Mouse (Mus musculus): ENCODE results near the gene Rpap2. TPM values are rescaled to one million over a fixed set of nuclear protein-coding genes. Genes with fewer than 3 reads are reported as not detected.

Gene Rpap2
- total RNA-seq, 2 experiments from 2014 or later: 17.5 to 46.2 TPM

GRCm38 (mm10) chr5:107681300-107681699 lies 84.1 kb downstream of the Rpap2 start:
- ATAC-seq (replicated peaks; ENCODE audit: low FRiP score, poor library complexity, severe bottlenecking): no peak

DNA sequence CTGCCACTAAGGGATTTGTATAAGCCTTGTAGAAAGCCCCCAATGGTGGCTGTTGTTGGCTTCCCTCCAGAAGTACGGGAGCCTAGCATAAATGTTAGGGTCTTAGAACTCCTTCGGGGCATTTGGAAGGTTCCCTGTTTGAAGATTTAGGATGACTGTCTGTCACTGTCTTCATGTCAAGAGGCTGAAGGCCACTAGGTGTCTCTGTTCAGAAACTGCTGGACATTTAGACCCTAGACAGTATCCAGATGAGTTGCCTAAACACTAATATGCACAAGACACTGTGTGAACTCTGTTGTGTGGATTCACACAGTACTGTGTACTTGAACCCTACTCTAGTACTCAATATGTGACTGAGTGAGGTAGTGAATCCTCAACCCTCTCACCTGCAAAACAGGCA lies 87.2 kb downstream of the Rpap2 start:
- ATAC-seq (replicated peaks; ENCODE audit: low FRiP score, poor library complexity, severe bottlenecking): no peak

GRCm38 (mm10) chr5:107687161-107687560 lies 90.0 kb downstream of the Rpap2 start:
- ATAC-seq (replicated peaks; ENCODE audit: low FRiP score, poor library complexity, severe bottlenecking): no peak

GRCm38 (mm10) chr5:107687592-107688498 lies 90.7 kb downstream of the Rpap2 start:
- peak; percentile 77 for ATAC-seq (replicated peaks; ENCODE audit: low FRiP score, poor library complexity, severe bottlenecking)

- ATAC-seq (replicated peaks; ENCODE audit: low FRiP score, poor library complexity, severe bottlenecking): no peak
Measured at GRCm38 (mm10) chr5:107688499-107688866, 91.3 kb downstream of the Rpap2 start.

DNA sequence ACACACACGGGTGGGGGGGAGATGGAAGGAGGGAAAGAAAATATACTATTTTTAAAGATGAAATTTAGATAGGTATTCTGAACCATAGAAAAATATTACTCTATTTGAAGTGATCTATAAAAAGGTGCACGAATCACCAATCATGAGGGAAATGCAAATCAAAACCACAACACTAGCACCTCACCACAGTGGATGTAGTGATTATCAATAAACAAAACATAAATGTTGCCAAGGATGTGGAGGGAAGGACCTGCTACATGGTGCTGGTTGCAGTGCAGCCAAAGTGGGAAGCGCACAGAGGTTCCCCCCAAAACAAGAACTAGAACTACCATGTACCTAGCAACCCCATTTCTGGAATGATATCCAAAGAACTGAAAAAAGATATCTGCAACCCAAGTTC lies 97.8 kb downstream of the Rpap2 start:
- no peak for ATAC-seq (replicated peaks; ENCODE audit: low FRiP score, poor library complexity, severe bottlenecking)

GRCm38 (mm10) chr5:107698888-107699287 lies 101.7 kb downstream of the Rpap2 start:
- ATAC-seq (replicated peaks; ENCODE audit: low FRiP score, poor library complexity, severe bottlenecking): no peak

- no peak for ATAC-seq (replicated peaks; ENCODE audit: low FRiP score, poor library complexity, severe bottlenecking)
Measured at GRCm38 (mm10) chr5:107700873-107701272, 103.7 kb downstream of the Rpap2 start.

GRCm38 (mm10) chr5:107701658-107702057 lies 104.5 kb downstream of the Rpap2 start:
- ATAC-seq (replicated peaks; ENCODE audit: low FRiP score, poor library complexity, severe bottlenecking): no peak

GRCm38 (mm10) chr5:107703207-107703763 lies 106.1 kb downstream of the Rpap2 start:
- no peak for ATAC-seq (replicated peaks; ENCODE audit: low FRiP score, poor library complexity, severe bottlenecking)

GRCm38 (mm10) chr5:107705756-107706155 lies 108.6 kb downstream of the Rpap2 start:
- ATAC-seq (replicated peaks; ENCODE audit: low FRiP score, poor library complexity, severe bottlenecking): no peak

DNA sequence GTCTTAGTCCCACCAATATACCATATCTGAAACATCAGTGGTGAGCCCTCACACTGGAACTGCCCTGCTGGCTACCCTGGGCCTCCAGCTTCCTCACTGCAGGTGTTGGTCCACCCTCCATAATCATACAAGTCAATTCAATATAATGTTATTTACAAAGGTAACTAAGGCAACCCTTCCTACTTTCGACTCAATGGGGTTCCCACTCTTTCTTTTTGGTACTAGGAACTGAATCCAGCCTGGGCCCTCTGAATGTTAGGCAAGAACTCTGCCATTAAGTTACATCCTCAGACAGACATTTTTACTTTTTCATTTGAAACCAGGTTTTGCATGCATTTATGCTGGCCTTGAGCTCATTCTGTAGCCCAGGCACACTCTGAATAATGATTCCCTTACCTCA lies 109.1 kb downstream of the Rpap2 start:
- ATAC-seq (replicated peaks; ENCODE audit: low FRiP score, poor library complexity, severe bottlenecking): no peak

DNA sequence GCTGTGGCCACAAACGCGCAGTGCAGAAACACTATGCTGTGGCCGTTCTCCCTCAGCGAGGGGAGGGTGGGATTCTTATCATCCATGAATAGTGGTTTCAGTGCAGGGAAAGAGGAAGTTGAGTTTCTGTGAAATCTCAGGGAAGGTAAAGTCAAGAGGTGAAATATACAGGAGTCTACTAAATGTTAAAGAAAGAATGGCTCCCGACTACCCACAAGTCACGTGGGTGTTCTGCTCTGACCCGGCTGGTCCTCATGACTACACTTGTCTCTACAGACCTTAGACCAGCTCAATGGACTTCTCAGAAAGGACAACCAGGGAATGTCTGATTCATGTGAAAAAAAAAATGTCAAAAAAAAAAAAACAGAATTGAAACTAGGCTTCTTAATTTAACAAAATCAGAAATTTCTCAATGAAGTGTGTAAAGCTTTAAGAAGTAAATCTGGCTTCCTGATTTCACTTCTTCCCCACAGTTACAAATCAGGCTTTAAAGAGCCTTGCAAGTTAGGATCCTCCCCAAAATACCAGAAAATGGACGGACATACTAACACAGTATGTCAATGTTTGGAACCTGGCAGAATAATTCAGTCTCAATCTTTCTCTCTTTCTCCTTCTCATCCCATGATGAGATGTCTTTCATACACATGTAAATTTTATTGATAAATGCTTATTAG lies 111.1 kb downstream of the Rpap2 start:
- no peak for ATAC-seq (replicated peaks; ENCODE audit: low FRiP score, poor library complexity, severe bottlenecking)

Other genes with a start within 250 kb of the Rpap2 start
- gene Ephx4, start 194.6 kb upstream of the Rpap2 start, total RNA-seq (2015; ENCODE audit: low replicate concordance): not detected in 2 replicates
- not detected in 2 replicates for gene Ephx4, start 194.6 kb upstream of the Rpap2 start, total RNA-seq (2017; ENCODE audit: low replicate concordance)
- gene Lpcat2b, start 165.8 kb upstream of the Rpap2 start, total RNA-seq (2015; ENCODE audit: low replicate concordance): not detected in 2 replicates
- not detected in 2 replicates for gene Lpcat2b, start 165.8 kb upstream of the Rpap2 start, total RNA-seq (2017; ENCODE audit: low replicate concordance)
- gene Btbd8, start 159.4 kb upstream of the Rpap2 start, total RNA-seq (2015; ENCODE audit: low replicate concordance): 1.9 and 3.1 TPM in 2 replicates
- 5.9 and 6.1 TPM in 2 replicates for gene Btbd8, start 159.4 kb upstream of the Rpap2 start, total RNA-seq (2017; ENCODE audit: low replicate concordance)
- gene Gm42669, start 89.8 kb upstream of the Rpap2 start, total RNA-seq (2015; ENCODE audit: low replicate concordance): 0.63 TPM in 1 of 2 replicates, not detected in the other
- gene Gm42669, start 89.8 kb upstream of the Rpap2 start, total RNA-seq (2017; ENCODE audit: low replicate concordance): 0.34 and 1.5 TPM in 2 replicates
- gene 1700028K03Rik, start 62.7 kb upstream of the Rpap2 start, total RNA-seq (2015; ENCODE audit: low replicate concordance): not detected in 2 replicates
- gene 1700028K03Rik, start 62.7 kb upstream of the Rpap2 start, total RNA-seq (2017; ENCODE audit: low replicate concordance): 0.17 TPM in 1 of 2 replicates, not detected in the other
- gene Glmn, start 515 bp downstream of the Rpap2 start, total RNA-seq (2015; ENCODE audit: low replicate concordance): 4.8 and 11.1 TPM in 2 replicates
- 14.5 and 16.0 TPM in 2 replicates for gene Glmn, start 515 bp downstream of the Rpap2 start, total RNA-seq (2017; ENCODE audit: low replicate concordance)
- 6.1 and 14.6 TPM in 2 replicates for gene Gfi1, start 128.7 kb downstream of the Rpap2 start, total RNA-seq (2015; ENCODE audit: low replicate concordance)
- gene Gfi1, start 128.7 kb downstream of the Rpap2 start, total RNA-seq (2017; ENCODE audit: low replicate concordance): 13.2 and 13.4 TPM in 2 replicates
- not detected in 2 replicates for gene Ube2d2b, start 232.7 kb downstream of the Rpap2 start, total RNA-seq (2015; ENCODE audit: low replicate concordance)
- gene Ube2d2b, start 232.7 kb downstream of the Rpap2 start, total RNA-seq (2017; ENCODE audit: low replicate concordance): 0.09 and 2.2 TPM in 2 replicates

Measured in erythroblast, adult 5-6 weeks (primary cell).